Mouse (Mus musculus): ENCODE measurements around the gene 4930579F01Rik. TPM values are rescaled to one million over a fixed set of nuclear protein-coding genes. Genes with fewer than 3 reads are reported as not detected.

The 4930579F01Rik gene
- total RNA-seq, 2 experiments from 2014 or later: not detected

Other genes with a start within 250 kb of the 4930579F01Rik start
- gene Dapp1, start 212.3 kb downstream of the 4930579F01Rik start, total RNA-seq (2021): 1 to 10 TPM in 1 of 2 experiments, under 1 TPM in 1; 0.84 to 1.3 TPM
- gene 1110002E22Rik, start 128.8 kb downstream of the 4930579F01Rik start, total RNA-seq (2021): 100 to 1,000 TPM; 158 to 162 TPM
- gene Gm5105, start 126.4 kb downstream of the 4930579F01Rik start, total RNA-seq (2021): 1 to 10 TPM; 1.2 to 2.0 TPM
- 1 to 10 TPM; 1.5 to 1.8 TPM for gene Trmt10a, start 50.4 kb downstream of the 4930579F01Rik start, total RNA-seq (2021)
- gene Mttp, start 48.9 kb downstream of the 4930579F01Rik start, total RNA-seq (2021): 1 to 10 TPM; 1.8 TPM
- 1 to 10 TPM in 1 of 2 experiments, under 1 TPM in 1; 0.23 to 1.5 TPM for gene Adh7, start 23.9 kb upstream of the 4930579F01Rik start, total RNA-seq (2021)
- gene Adh1, start 67.2 kb upstream of the 4930579F01Rik start, total RNA-seq (2021): 10 to 100 TPM; 25.2 to 50.3 TPM
- gene Adh6a, start 119.5 kb upstream of the 4930579F01Rik start, total RNA-seq (2021): not detected
- gene Adh6b, start 147.9 kb upstream of the 4930579F01Rik start, total RNA-seq (2021): not detected
- not detected for gene Adh4, start 221.6 kb upstream of the 4930579F01Rik start, total RNA-seq (2021)
- gene Adh5, start 249.3 kb upstream of the 4930579F01Rik start, total RNA-seq (2021): 10 to 100 TPM; 55.9 to 57.2 TPM

Data from gastrocnemius, postnatal 25 days (tissue).